Mouse (Mus musculus): ENCODE measurements around the gene Scd3.

- TF ChIP-seq CTCF (IDR thresholded peaks at IDR 0.05; ENCODE audit: low read depth) (no peak), EP300 (IDR thresholded peaks at IDR 0.05; ENCODE audit: low read depth) (no peak)
Observed at GRCm38 (mm10) chr19:44274452-44274851, 71.4 kb downstream of the Scd3 start.

Measured in liver, postnatal 0 days (tissue).